Mouse (Mus musculus): ENCODE measurements around the gene Tssc4. TPM values are rescaled to one million over a fixed set of nuclear protein-coding genes. Genes with fewer than 3 reads are reported as not detected.

The Tssc4 gene
- total RNA-seq (2014; rRNA removed) (106 and 118 TPM in 2 replicates), polyA plus RNA-seq (2015; fragmentation: Nextera tagmentation; extraction: Ambion mirVana) (101 and 102 TPM in 2 replicates)

DNA sequence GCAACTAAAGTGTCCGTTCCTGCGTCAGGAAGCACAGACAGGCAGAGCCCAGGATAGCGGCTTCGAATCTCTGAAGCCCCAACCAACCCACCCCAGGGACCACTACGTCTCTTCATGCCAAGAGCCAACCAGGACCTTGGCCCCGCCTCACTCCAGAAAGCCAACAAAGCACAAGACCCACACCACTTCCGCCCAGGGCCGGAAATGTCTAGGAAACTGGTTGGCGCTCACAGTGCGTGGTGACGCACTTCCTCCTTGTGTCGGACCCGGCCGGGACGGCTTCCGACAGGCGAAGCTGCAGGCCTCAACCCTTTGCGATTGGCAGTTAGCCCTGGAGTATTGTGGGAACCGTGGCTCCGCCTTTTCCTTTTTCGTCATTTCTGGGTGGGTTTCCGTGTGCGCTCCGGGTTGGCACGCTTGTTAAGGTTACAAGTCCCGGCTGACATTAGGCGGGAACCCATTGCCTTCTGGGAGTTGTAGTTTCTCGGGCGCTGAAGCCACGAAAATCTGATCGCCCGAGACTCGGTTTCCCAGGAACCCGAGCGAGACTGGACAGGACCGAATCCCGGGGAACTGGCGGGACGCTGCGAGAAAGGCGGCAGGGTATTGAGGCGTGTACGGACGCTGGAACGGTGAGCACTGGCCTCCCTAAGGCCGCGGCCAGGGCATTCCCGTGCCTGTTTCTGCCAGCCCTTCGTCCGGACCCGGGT is at the start of gene Tssc4:
Gene Tssc4 (plus strand): TSS at position 368 of the 710 bp plus-strand sequence.
- WGBS, result under 1% methylated on average over 51 of the region's 51 CpGs
- TF ChIP-seq CTCF (IDR thresholded peaks at IDR 0.05; ENCODE audit: low read depth), result 0 out of 2 replicates have a peak, but pooled peaks have one; percentile 1
- ATAC-seq, result peak; percentile 96
- Histone ChIP-seq H3K27ac (peak within 1 kb of the TSS; percentile 92), H3K4me2 (ENCODE audit: low read depth, low read length) (peak within 1 kb of the TSS; percentile 99), H3K9me3 (ENCODE audit: low read length) (no peaks in the 10 kb centered on the region), H3K4me1 (ENCODE audit: insufficient read depth, low read length) (peaks cover 19% of the 10 kb centered on the region), H3K9ac (replicated peaks; ENCODE audit: low read length) (peak within 1 kb of the TSS; percentile 90), H3K4me3 (ENCODE audit: low read length) (peak within 1 kb of the TSS; percentile 87), H3K36me3 (ENCODE audit: insufficient read depth, low read length) (peaks cover 34% of the 10 kb centered on the region), H3K27me3 (ENCODE audit: insufficient read depth, low read length) (no peaks in the 10 kb centered on the region)
- peak; percentile 100 for DNase-seq (ENCODE audit: low spot score)

DNA sequence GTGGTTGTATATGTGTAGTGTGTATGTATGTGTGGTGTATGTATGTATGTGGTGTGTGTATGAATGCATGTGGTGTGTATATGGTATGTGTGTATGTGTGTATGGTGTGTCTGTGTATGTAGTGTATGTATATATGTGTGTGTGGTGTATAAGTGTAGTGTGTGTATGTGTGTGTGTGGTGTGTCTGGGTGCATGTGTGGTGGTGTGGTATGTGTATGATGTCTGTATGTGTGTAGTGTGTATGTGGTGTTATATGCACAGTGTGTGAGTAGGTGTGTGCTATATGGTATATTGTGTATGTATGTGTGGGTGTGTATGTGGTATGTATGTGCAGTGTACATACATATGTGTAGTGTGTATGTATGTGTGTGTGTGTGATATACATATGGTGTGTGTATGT is 49.0 kb upstream of the Tssc4 start:
- no peak overlapping the region for H3K27ac ChIP-seq
- DNase-seq (ENCODE audit: low spot score) (no peak), ATAC-seq (no peak; the same call in 1 of the 2 replicates)
- H3K9me3 ChIP-seq (ENCODE audit: low read length), result no peaks in the 10 kb centered on the region
- no peak for TF ChIP-seq CTCF (IDR thresholded peaks at IDR 0.05; ENCODE audit: low read depth)
- H3K4me3 ChIP-seq (ENCODE audit: low read length), result no peak overlapping the region
- H3K4me1 ChIP-seq (ENCODE audit: insufficient read depth, low read length), result peaks cover 13% of the 10 kb centered on the region; the same call in 1 of the 2 replicates
- no peak overlapping the region for H3K4me2 ChIP-seq (ENCODE audit: low read depth, low read length)
- H3K27me3 ChIP-seq (ENCODE audit: insufficient read depth, low read length), result no peaks in the 10 kb centered on the region
- peaks cover 1% of the 10 kb centered on the region; the same call in 1 of the 2 replicates for H3K36me3 ChIP-seq (ENCODE audit: insufficient read depth, low read length)
- H3K9ac ChIP-seq (replicated peaks; ENCODE audit: low read length), result no peak overlapping the region

DNA sequence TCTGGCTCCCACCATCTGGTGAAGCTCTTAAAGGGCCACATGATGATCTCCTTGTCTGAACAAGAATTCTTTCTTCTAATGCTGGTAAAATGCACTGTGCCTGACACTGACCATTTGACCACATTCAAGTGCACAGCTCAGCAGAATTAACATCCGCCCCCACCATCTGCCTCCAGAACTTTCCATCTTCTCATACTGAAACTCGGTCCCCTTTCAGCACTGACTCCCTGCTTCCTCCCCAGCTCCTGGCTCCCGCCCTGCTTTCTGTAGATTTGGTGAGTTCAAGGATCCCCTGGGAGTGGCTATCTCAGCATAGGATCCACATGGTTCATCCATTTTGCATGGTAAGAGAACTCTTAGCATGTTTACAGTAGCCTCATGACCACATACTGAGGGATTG is 48.3 kb upstream of the Tssc4 start:
- TF ChIP-seq CTCF (IDR thresholded peaks at IDR 0.05; ENCODE audit: low read depth), result no peak
- H3K27ac ChIP-seq, result no peak overlapping the region
- peaks cover 6% of the 10 kb centered on the region; the same call in 1 of the 2 replicates for H3K36me3 ChIP-seq (ENCODE audit: insufficient read depth, low read length)
- no peak overlapping the region for H3K9ac ChIP-seq (replicated peaks; ENCODE audit: low read length)
- 75% methylated on average over 3 of the region's 3 CpGs for WGBS
- no peak for ATAC-seq
- no peak overlapping the region for H3K4me2 ChIP-seq (ENCODE audit: low read depth, low read length)
- H3K4me1 ChIP-seq (ENCODE audit: insufficient read depth, low read length), result peaks cover 6% of the 10 kb centered on the region; the same call in 1 of the 2 replicates
- no peak for DNase-seq (ENCODE audit: low spot score)
- H3K4me3 ChIP-seq (ENCODE audit: low read length), result no peak overlapping the region
- H3K9me3 ChIP-seq (ENCODE audit: low read length), result no peaks in the 10 kb centered on the region
- H3K27me3 ChIP-seq (ENCODE audit: insufficient read depth, low read length), result no peaks in the 10 kb centered on the region

GRCm38 (mm10) chr7:143021356-143022164 is 47.5 kb upstream of the Tssc4 start:
- 69% methylated on average over 5 of the region's 5 CpGs for WGBS
- Histone ChIP-seq H3K4me1 (ENCODE audit: insufficient read depth, low read length) (no peaks in the 10 kb centered on the region), H3K27ac (no peak overlapping the region), H3K4me3 (ENCODE audit: low read length) (no peak overlapping the region), H3K27me3 (ENCODE audit: insufficient read depth, low read length) (no peaks in the 10 kb centered on the region), H3K9me3 (ENCODE audit: low read length) (no peaks in the 10 kb centered on the region), H3K9ac (replicated peaks; ENCODE audit: low read length) (no peak overlapping the region), H3K4me2 (ENCODE audit: low read depth, low read length) (no peak overlapping the region), H3K36me3 (ENCODE audit: insufficient read depth, low read length) (peaks cover 6% of the 10 kb centered on the region; the same call in 1 of the 2 replicates)
- ATAC-seq (no peak), DNase-seq (ENCODE audit: low spot score) (no peak)
- no peak for TF ChIP-seq CTCF (IDR thresholded peaks at IDR 0.05; ENCODE audit: low read depth)

DNA sequence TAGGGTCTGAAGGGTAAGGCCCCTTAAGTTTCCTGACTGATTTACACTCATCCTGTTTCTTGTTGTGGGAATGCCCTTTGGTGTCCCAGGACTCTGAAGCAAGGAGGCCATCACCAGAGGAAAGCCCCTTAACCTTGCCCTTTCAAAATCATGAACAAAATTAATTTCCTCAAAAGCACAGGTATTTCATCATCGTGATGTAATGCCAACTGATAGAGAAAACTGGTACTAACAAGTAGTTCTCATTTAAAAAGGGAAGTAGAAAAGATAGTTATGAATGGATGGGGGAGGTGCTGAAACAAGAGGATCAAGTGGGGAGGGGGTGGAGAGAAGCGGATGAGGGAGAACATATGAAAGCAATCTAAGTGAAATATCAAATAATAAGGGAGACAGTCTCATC is 45.5 kb upstream of the Tssc4 start:
- DNase-seq (ENCODE audit: low spot score) (no peak), ATAC-seq (no peak)
- Histone ChIP-seq H3K9ac (replicated peaks; ENCODE audit: low read length) (no peak overlapping the region), H3K4me1 (ENCODE audit: insufficient read depth, low read length) (no peaks in the 10 kb centered on the region), H3K4me2 (ENCODE audit: low read depth, low read length) (no peak overlapping the region), H3K36me3 (ENCODE audit: insufficient read depth, low read length) (peaks cover 6% of the 10 kb centered on the region; the same call in 1 of the 2 replicates), H3K9me3 (ENCODE audit: low read length) (no peaks in the 10 kb centered on the region), H3K27ac (no peak overlapping the region), H3K4me3 (ENCODE audit: low read length) (no peak overlapping the region), H3K27me3 (ENCODE audit: insufficient read depth, low read length) (no peaks in the 10 kb centered on the region)
- no peak for TF ChIP-seq CTCF (IDR thresholded peaks at IDR 0.05; ENCODE audit: low read depth)
- 97% methylated on average over 2 of the region's 2 CpGs for WGBS

- H3K36me3 ChIP-seq (ENCODE audit: insufficient read depth, low read length), result peaks cover 6% of the 10 kb centered on the region; the same call in 1 of the 2 replicates
- H3K27me3 ChIP-seq (ENCODE audit: insufficient read depth, low read length), result no peaks in the 10 kb centered on the region
- no peak overlapping the region for H3K4me3 ChIP-seq (ENCODE audit: low read length)
- TF ChIP-seq CTCF (IDR thresholded peaks at IDR 0.05; ENCODE audit: low read depth), result no peak
- H3K9ac ChIP-seq (replicated peaks; ENCODE audit: low read length), result no peak overlapping the region
- no peaks in the 10 kb centered on the region for H3K9me3 ChIP-seq (ENCODE audit: low read length)
- ATAC-seq (no peak), DNase-seq (ENCODE audit: low spot score) (no peak)
- no peak overlapping the region for H3K4me2 ChIP-seq (ENCODE audit: low read depth, low read length)
- 90% methylated on average over 1 of the region's 1 CpGs for WGBS
- H3K4me1 ChIP-seq (ENCODE audit: insufficient read depth, low read length), result no peaks in the 10 kb centered on the region
- H3K27ac ChIP-seq, result no peak overlapping the region
Measured at GRCm38 (mm10) chr7:143024293-143024692, 44.8 kb upstream of the Tssc4 start.

Measured in hindbrain, postnatal 0 days (tissue).